Mouse (Mus musculus): Measurements from ENCODE around the gene Ccnb3.

Ccnb3 gene

GRCm38 (mm10) chrX:7041519-7041918 is at the start of gene Ccnb3:
TSS of gene Ccnb3 (minus strand) at chrX:7041619.
- 95% methylated on average over 19 of the region's 19 CpGs for WGBS

GRCm38 (mm10) chrX:7085878-7086277 is 44.5 kb upstream of the Ccnb3 start:
- WGBS = 85% methylated on average over 1 of the region's 1 CpGs

GRCm38 (mm10) chrX:7079820-7080429 is 38.5 kb upstream of the Ccnb3 start:
- WGBS = 85% methylated on average over 6 of the region's 6 CpGs

- WGBS = 78% methylated on average over 2 of the region's 2 CpGs
These were observed 26.6 kb upstream of the Ccnb3 start for GRCm38 (mm10) chrX:7068002-7068401.

- 100% methylated on average over 1 of the region's 1 CpGs for WGBS
These were observed 25.8 kb upstream of the Ccnb3 start, which contains the start of gene Akap4 for GRCm38 (mm10) chrX:7067219-7067618. TSS of gene Akap4 (plus strand) at chrX:7067519.

- 86% methylated on average over 2 of the region's 2 CpGs for WGBS
These were observed 16.2 kb upstream of the Ccnb3 start for GRCm38 (mm10) chrX:7057634-7058033.

GRCm38 (mm10) chrX:6983916-6984315 is 57.5 kb downstream of the Ccnb3 start:
- WGBS = 91% methylated on average over 3 of the region's 4 CpGs

GRCm38 (mm10) chrX:6971956-6972355 is 69.5 kb downstream of the Ccnb3 start:
- 42% methylated on average over 1 of the region's 1 CpGs for WGBS

- 78% methylated on average over 3 of the region's 3 CpGs for WGBS
These were observed 72.8 kb downstream of the Ccnb3 start for GRCm38 (mm10) chrX:6968598-6968997.
